In the genomic region with DNA sequence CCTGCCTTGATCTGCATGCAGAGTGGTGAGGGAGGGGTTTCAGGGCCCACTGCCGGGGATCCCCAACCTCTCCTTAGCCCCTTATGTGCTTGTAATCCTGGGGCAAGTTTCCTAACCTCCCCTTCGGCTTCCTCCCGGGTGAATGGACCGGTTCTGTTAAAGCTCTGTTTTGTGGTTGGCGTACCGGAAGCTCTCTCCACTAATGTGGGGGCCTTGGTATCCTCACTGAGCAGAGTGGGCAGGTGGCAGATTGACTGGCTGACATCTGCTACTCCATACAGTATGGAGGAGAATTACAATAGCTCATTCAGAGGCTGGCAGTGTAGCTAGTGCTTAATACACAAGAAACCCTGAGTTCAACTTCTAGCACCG, we compare ENCODE assay signal across 8 mouse cellular contexts. TPM values are rescaled to one million over a fixed set of nuclear protein-coding genes. Genes with fewer than 3 reads are reported as not detected.
DNase-seq lines count a peak whose midpoint lies in the region; ATAC-seq lines count a peak whose summit lies in the region.

No protein-coding gene starts in this region.

- H3K4me3 ChIP-seq in embryonic facial prominence, embryonic 10.5 days: peak overlapping the region; percentile 88
- H3K4me3 ChIP-seq in hindbrain, embryonic 13.5 days: peak overlapping the region; percentile 97
- H3K4me3 ChIP-seq in limb, embryonic 13.5 days: peak overlapping the region; percentile 98

- H3K9ac ChIP-seq in hindbrain, embryonic 13.5 days: peak overlapping the region; percentile 98
- peak overlapping the region; percentile 95 for H3K9ac ChIP-seq in limb, embryonic 13.5 days

- no peaks in the 10 kb centered on the region for H3K27me3 ChIP-seq in embryonic facial prominence, embryonic 10.5 days (replicated peaks; ENCODE audit: low read depth, poor library complexity, severe bottlenecking)
- H3K27me3 ChIP-seq in hindbrain, embryonic 13.5 days: no peaks in the 10 kb centered on the region
- no peaks in the 10 kb centered on the region for H3K27me3 ChIP-seq in limb, embryonic 13.5 days

- WGBS in embryonic facial prominence, embryonic 10.5 days: 6% methylated on average over 7 of the region's 7 CpGs
- 2% methylated on average over 7 of the region's 7 CpGs for WGBS in hindbrain, embryonic 13.5 days
- 3% methylated on average over 7 of the region's 7 CpGs for WGBS in limb, embryonic 13.5 days

- ATAC-seq in hindbrain, embryonic 13.5 days (ENCODE audit: low FRiP score): peak; percentile 73
- ATAC-seq in limb, embryonic 13.5 days (ENCODE audit: low FRiP score, low read depth): peak; percentile 25; the same call in 1 of the 2 replicates

- peak overlapping the region; percentile 63 for H3K4me2 ChIP-seq in hindbrain, embryonic 13.5 days
- peak overlapping the region; percentile 81 for H3K4me2 ChIP-seq in limb, embryonic 13.5 days (replicated peaks)

- peaks cover 24% of the 10 kb centered on the region for H3K4me1 ChIP-seq in embryonic facial prominence, embryonic 10.5 days
- peaks cover 26% of the 10 kb centered on the region for H3K4me1 ChIP-seq in hindbrain, embryonic 13.5 days (replicated peaks)
- H3K4me1 ChIP-seq in limb, embryonic 13.5 days: peaks cover 12% of the 10 kb centered on the region

- peaks cover 13% of the 10 kb centered on the region for H3K36me3 ChIP-seq in embryonic facial prominence, embryonic 10.5 days (replicated peaks)
- H3K36me3 ChIP-seq in hindbrain, embryonic 13.5 days: no peaks in the 10 kb centered on the region
- H3K36me3 ChIP-seq in limb, embryonic 13.5 days: no peaks in the 10 kb centered on the region

- peak overlapping the region; percentile 95 for H3K27ac ChIP-seq in embryonic facial prominence, embryonic 10.5 days (replicated peaks)
- peak overlapping the region; percentile 94 for H3K27ac ChIP-seq in hindbrain, embryonic 13.5 days
- peak overlapping the region; percentile 86 for H3K27ac ChIP-seq in limb, embryonic 13.5 days

- no peaks in the 10 kb centered on the region for H3K9me3 ChIP-seq in embryonic facial prominence, embryonic 10.5 days
- no peaks in the 10 kb centered on the region for H3K9me3 ChIP-seq in hindbrain, embryonic 13.5 days
- no peaks in the 10 kb centered on the region for H3K9me3 ChIP-seq in limb, embryonic 13.5 days

- peak; percentile 28 for DNase-seq in embryo, embryonic 10 days (ENCODE audit: low spot score)
- no peak for DNase-seq in embryo, embryonic 9.5 days (ENCODE audit: extremely low spot score)
- peak; percentile 16 for DNase-seq in CD8-positive naive resting alpha-beta T cell, adult 2 months (ENCODE audit: low read depth in 2 of 2, low spot score in 2 of 2)
- no peak for DNase-seq in embryonic facial prominence, embryonic 10.5 days (ENCODE audit: low spot score)
- peak; percentile 48 for DNase-seq in retina, embryonic 14.5 days (ENCODE audit: low spot score)
- DNase-seq in adrenal gland, postnatal 36 days: no peak

RNA-seq across cellular contexts. Expression of a gene that starts 0.8 kb away (rescaled TPM):
- polyA plus RNA-seq in embryonic facial prominence, embryonic 10.5 days (2016; fragmentation: Nextera tagmentation; extraction: Ambion mirVana): 316 and 321 TPM in 2 replicates
- polyA plus RNA-seq in hindbrain, embryonic 13.5 days (2015; fragmentation: Nextera tagmentation; extraction: Ambion mirVana): 275 and 301 TPM in 2 replicates
- 252 and 253 TPM in 2 replicates for polyA plus RNA-seq in limb, embryonic 13.5 days (2015; fragmentation: Nextera tagmentation; extraction: Ambion mirVana)
- total RNA-seq in adrenal gland, postnatal 36 days (2021): 100 to 1,000 TPM; 115 to 118 TPM

RNA-seq across cellular contexts. Expression of a gene that starts 27.6 kb away (rescaled TPM):
- polyA plus RNA-seq in embryonic facial prominence, embryonic 10.5 days (2016; fragmentation: Nextera tagmentation; extraction: Ambion mirVana): 21.4 and 23.3 TPM in 2 replicates
- polyA plus RNA-seq in hindbrain, embryonic 13.5 days (2015; fragmentation: Nextera tagmentation; extraction: Ambion mirVana): 14.1 and 16.1 TPM in 2 replicates
- 29.1 and 31.3 TPM in 2 replicates for polyA plus RNA-seq in limb, embryonic 13.5 days (2015; fragmentation: Nextera tagmentation; extraction: Ambion mirVana)
- 10 to 100 TPM in 1 of 2 experiments, 1 to 10 TPM in 1; 9.9 to 13.3 TPM for total RNA-seq in adrenal gland, postnatal 36 days (2021)

Comparison
In these comparisons a context has a peak if more than half of its experiments do, and no peak if none do; other contexts are left out.
1. DNase-seq: peak in embryo, embryonic 10 days (single experiment), CD8-positive naive resting alpha-beta T cell, adult 2 months (2 of 2) and retina, embryonic 14.5 days (single experiment); none in embryo, embryonic 9.5 days (single experiment), embryonic facial prominence, embryonic 10.5 days (single experiment) and adrenal gland, postnatal 36 days (0 of 2).
2. Peak in every context shown above with its lines, with median percentiles within 50 percentile points of each other: H3K27ac ChIP-seq and H3K4me3 ChIP-seq.